Mouse (Mus musculus) liver, adult 2 months (tissue): Measurements from ENCODE around the gene Ptprn.

Experiments used
- CTCF ChIP-seq: fragments of 200-500 bp; IDR thresholded peaks from 2 replicates; pipeline ENCODE4 v1.5.1; 2011; ENCODE audit warnings: low read depth, low read length, control low read depth
- POLR2A ChIP-seq: fragments of 200-500 bp; IDR thresholded peaks from 2 replicates; pipeline ENCODE4 v1.6.1; 2011; ENCODE audit warnings: low read length, control low read depth; ENCODE audit not compliant: insufficient read depth; ENCODE audit errors: extremely low read depth

DNA sequence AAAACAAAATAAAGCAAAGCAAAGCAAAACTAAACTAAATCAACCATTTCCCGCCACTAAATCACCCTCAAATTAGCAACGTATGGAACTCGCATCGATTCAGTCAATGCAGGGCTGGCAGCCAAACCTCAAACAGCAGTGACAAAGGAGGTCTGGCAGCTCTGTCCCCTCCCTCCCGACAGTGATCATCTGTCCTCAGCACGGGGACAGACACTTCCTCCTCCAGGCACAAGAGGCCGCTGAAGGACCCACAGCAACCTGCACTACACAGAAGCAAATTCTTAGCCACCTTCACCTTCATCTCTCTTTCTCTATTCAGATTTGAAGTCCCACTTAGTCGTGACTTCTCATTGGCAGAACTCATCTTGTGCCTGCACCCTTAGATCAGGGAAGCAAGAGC is 29.7 kb downstream of the Ptprn start:
- peak; percentile 87 for TF ChIP-seq CTCF
- no peak for TF ChIP-seq POLR2A
